Mouse (Mus musculus): ENCODE results near the gene Acadvl.

The Acadvl gene

GRCm38 (mm10) chr11:70005521-70005920, 9.7 kb downstream of the Acadvl start:
- intact Hi-C loops (cut with DNase I): no loop called here

- intact Hi-C loops (cut with DNase I): no loop called here
Measured at GRCm38 (mm10) chr11:70002471-70002870, 12.7 kb downstream of the Acadvl start.

GRCm38 (mm10) chr11:70001865-70002264, 13.3 kb downstream of the Acadvl start:
- intact Hi-C loops (cut with DNase I): no loop called here

GRCm38 (mm10) chr11:70001159-70001558, 14.1 kb downstream of the Acadvl start:
- intact Hi-C loops (cut with DNase I): no loop called here

DNA sequence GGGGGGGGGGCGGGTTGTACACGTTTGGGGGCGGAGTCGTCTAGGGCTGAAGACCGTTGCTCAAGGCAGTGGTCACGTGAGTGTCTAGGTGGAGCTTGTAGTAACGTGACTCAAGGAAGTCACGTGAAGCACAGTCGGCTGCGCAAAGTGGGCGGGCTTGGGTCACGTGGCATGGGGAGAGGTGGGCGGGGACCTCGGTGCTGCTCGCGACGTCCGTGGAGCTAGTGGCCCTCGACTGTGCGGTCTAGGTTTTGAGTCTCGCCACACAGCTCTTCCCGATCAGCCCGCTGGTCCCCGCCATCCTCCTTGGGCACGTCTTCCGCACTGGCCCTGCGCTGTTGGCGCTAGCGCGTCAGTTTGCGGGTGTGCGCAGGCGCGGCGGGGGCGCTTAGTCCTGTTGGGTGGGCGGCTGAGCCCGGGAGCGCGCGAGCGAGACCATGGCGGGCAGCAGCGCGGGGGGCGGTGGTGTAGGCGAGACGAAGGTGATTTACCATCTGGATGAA, 14.8 kb downstream of the Acadvl start, which contains the start of gene Dvl2:
Dvl2 (plus strand) TSS at position 200 of the 503 bp plus-strand sequence.
- intact Hi-C loops (cut with DNase I): no loop called here

DNA sequence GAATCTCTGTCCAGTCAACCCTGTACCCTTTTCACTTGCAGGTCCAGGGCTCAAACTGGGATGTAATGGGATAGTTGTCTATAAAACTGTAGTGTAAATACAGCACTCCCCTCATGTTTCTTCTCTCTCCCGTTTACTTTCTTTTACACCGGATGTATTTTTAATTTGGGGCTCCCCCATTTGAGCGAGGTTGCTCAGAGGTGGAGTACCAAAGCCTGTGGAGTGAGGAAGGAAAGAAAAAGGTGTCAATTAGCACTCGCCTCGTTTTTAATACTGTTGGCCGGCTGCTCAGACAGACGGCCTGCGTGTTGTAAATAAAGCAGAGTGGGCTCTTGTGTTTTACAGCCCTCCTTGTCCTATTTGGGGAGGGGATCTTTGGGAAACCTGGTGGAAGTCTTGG, 15.5 kb downstream of the Acadvl start:
- intact Hi-C loops (cut with DNase I): no loop called here

DNA sequence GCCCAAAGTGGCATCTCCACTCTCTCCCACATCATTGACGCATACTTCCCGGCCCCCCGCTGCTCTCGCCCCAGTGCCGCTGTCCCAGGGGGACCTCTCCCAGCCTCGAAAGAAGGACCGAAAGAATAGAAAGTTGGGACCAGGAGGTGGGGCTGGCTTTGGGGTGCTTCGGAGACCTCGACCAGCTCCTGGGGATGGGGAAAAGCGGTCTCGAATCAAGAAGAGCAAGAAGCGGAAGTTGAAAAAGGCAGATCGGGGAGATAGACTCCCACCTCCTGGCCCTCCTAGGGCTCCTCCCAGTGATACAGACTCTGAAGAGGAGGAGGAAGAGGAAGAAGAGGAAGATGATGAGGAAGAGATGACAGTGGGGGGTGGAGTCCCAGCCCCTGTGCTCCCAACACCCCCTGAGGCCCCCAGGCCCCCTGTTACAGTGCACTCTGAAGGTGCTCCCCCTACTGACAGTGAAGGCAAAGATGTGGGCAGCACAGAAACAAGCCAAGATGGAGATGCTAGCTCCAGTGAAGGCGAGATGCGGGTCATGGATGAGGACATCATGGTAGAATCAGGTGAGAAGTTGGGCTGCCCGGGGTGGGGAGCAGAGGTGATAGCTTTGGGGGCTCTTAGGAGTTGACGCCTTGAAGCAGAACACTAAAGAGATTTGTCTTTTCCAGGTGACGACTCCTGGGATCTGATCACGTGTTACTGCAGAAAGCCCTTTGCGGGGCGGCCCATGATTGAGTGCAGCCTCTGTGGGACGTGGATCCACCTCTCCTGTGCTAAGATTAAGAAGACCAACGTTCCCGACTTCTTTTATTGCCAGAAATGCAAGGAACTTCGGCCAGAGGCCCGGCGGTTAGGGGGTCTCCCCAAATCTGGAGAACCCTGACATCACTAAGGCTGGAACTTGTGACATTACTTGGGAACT, 16.4 kb downstream of the Acadvl start:
- intact Hi-C loops (cut with DNase I): no loop called here

- intact Hi-C loops (cut with DNase I): no loop called here
Measured at GRCm38 (mm10) chr11:69997070-69997509, 18.1 kb downstream of the Acadvl start.

GRCm38 (mm10) chr11:69996161-69997061, 18.8 kb downstream of the Acadvl start:
- intact Hi-C loops (cut with DNase I): no loop called here

DNA sequence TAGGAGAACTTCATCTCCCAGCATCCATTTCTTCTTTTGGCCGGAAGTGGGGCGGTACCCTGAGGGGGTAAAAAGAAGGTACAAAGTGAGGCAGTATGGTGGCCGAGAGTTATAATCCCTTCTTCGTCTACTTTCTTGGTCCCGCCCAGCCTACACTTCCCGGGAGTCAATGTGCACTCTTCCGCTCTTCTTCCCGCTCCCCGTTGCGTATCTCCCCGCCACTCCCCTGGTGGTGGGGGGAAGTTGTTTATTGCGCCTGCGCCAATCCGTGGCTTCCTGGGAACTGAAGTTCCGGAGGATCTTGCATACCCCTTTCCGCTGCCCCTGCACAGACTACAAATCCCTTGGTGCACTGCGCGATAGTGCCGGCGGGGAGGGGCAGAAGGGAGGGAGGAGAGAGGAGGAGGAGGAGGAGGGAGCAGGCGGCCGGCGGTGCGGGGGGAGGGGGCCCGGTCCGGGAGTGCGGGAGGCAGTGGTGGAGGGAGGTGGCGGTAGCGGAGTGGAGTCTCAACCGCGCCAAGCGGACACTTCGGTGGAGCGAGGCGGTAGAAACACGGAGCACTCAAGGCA, 19.7 kb downstream of the Acadvl start, which contains the start of gene Phf23:
Phf23 (plus strand) TSS at position 387 of the 570 bp plus-strand sequence.
- intact Hi-C loops (cut with DNase I): no loop called here

- intact Hi-C loops (cut with DNase I): no loop called here
Measured at GRCm38 (mm10) chr11:69994401-69995090, 20.7 kb downstream of the Acadvl start.

DNA sequence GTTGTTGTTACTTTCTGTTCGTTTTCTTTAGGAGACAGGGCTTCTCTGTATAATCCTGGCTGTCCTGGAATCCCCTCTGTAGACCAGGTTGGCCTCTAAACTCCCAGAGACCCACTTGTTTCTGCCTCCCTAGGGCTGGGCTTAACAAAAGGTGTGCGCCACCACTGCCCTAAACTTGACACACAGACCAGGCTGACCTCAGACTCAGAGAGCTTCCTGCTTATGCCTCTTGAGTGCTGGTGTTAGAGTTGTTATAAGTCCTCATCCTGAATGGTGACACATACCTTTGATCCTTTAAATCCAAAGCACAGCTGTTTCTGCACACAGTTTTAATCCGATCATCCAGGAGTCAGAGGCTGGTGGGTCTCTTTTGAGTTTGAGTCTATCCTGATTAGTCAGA, 22.3 kb downstream of the Acadvl start:
- intact Hi-C loops (cut with DNase I): no loop called here

- intact Hi-C loops (cut with DNase I): no loop called here
Measured at GRCm38 (mm10) chr11:69992396-69992795, 22.8 kb downstream of the Acadvl start.

DNA sequence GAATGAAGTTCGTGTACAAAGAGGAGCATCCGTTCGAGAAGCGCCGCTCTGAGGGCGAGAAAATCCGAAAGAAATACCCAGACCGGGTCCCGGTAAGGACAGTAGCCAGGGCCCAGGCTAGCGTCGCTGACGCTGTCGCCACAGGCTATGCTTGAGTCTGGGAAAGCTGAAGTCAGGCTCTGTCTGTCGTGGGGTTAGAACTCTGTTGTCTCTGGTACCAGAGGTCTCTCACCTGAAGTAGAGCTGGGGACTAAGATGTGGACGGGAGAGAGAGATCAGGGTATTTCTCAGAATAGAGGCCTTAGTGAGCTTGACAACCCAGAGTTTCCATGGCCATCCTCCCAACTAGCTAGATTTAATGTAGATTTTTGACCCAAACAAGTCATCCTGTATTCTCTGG, 23.5 kb downstream of the Acadvl start:
- intact Hi-C loops (cut with DNase I): no loop called here

DNA sequence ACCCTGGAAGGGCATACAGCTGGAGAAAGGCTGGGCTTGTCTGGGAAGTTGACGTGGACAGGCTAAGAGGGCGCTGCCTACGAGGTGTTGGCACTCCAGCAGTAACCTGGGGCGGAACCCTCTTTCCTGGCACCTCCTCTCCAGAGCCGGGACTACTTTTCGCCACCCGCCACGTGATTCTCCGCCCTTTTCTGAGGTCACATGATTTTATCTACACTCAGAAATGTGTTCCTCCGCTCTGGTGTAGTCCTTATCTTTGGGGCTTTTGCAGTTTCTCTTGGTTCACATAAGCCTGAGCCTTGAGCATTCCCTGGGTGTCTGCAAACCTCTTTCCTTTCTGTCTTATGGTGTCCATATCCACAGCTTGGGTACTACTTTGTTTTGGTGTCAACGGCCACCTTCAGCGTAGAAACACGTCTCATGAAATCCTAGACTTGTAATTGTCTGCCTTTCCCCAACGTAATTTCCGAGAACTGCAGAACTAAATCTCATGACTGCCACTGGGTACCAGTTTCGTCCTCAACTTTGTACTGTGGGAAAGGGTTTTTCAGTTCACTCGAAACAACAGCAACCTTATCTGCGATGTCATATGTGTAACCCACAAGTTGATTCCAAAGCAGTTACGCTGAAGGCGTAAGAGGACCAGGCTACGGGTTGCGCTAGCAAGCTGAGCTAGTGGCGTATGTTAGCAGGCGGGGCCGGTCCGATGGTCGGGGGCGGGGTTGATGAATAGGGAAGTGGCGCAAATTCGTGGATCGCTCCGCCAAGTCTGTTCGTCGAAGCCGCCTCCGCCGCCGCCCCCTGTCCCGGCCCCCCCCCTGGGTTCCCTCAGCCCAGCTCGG, 24.1 kb downstream of the Acadvl start, which contains the start of gene Gabarap:
Gabarap (plus strand) TSS at position 294 of the 842 bp plus-strand sequence.
- intact Hi-C loops (cut with DNase I): no loop called here

- intact Hi-C loops (cut with DNase I): no loop called here
Measured at GRCm38 (mm10) chr11:69989949-69990348, 25.3 kb downstream of the Acadvl start.

GRCm38 (mm10) chr11:69984431-69984830, 30.8 kb downstream of the Acadvl start:
- intact Hi-C loops (cut with DNase I): no loop called here

DNA sequence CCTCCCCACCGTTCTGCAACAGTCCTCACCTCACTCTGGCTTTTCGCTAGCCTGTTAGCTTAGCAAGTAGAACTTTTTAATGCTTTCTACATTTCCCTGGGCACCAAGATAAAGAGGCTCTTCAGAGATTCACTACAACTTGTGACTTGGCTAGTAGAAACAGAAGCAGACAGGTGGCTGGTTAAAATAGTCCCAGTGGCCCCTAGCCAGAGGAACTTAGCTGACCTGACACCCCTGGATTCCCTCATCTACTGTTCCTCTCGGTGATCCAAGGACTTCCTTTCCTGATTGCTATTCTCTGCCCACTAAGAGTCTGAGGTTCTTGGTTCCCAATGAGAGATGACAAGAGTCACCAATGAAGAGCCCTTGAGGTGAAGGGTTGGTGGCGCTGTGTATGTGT, 31.8 kb downstream of the Acadvl start:
- intact Hi-C loops (cut with DNase I): no loop called here

GRCm38 (mm10) chr11:69982877-69983276, 32.3 kb downstream of the Acadvl start:
- intact Hi-C loops (cut with DNase I): no loop called here

GRCm38 (mm10) chr11:69982225-69982624, 33.0 kb downstream of the Acadvl start, which contains the start of gene Elp5:
Gene Elp5, minus strand, starts transcription at chr11:69982517.
- intact Hi-C loops (cut with DNase I): no loop called here
